Mouse (Mus musculus): Measurements from ENCODE around the gene Zbtb11.
"Not testable (repeated sequence)": the region's sequence is repeated elsewhere in the genome, so short reads cannot be mapped to it uniquely, and the experiment has no call there.

Zbtb11 gene

GRCm38 (mm10) chr16:55973431-55974255 is at the start of gene Zbtb11:
Zbtb11 (plus strand) TSS chr16:55973883.
- DNase-seq: peak; percentile 99

- DNase-seq: no peak
Observed at GRCm38 (mm10) chr16:55924010-55924409, 49.7 kb upstream of the Zbtb11 start.

DNA sequence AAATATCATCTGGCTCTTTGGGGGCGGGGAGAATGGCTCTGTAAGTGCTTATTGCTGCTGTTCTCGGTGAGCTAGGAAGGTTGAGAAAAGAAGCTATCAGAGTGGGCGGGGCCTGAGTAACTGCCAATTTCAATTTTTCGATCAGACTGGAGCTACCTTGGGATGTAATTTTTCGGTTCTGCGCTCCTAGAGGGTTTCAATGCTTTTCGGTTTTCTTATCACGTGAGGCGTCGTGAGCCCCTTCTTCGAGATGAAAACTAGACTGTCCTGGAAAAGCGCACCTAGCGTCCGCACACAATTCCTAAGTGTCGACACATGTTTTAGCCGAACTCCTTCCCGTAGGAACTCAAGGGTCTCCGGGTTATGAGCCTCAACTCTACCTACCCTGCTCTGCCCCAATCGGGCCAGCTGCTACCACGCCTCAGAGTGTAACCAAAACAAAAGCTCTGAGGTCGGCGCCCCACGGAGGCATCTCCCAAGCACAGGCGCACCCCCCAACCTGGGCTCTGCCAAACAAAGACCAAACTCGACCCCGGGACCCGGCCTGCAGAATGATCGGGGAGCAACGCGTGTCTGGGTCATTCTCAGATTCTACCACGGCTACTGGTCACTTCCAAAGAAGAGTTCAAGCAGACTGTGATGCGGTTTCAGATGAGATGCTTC is 39.9 kb upstream of the Zbtb11 start:
- DNase-seq: peak; percentile 38

- peak; percentile 97 for DNase-seq
Observed at GRCm38 (mm10) chr16:55934453-55935037, 39.1 kb upstream of the Zbtb11 start, which contains the start of gene Cep97. Cep97 (minus strand) TSS chr16:55934855.

GRCm38 (mm10) chr16:55938761-55939160 is 34.9 kb upstream of the Zbtb11 start:
- DNase-seq: no peak

DNA sequence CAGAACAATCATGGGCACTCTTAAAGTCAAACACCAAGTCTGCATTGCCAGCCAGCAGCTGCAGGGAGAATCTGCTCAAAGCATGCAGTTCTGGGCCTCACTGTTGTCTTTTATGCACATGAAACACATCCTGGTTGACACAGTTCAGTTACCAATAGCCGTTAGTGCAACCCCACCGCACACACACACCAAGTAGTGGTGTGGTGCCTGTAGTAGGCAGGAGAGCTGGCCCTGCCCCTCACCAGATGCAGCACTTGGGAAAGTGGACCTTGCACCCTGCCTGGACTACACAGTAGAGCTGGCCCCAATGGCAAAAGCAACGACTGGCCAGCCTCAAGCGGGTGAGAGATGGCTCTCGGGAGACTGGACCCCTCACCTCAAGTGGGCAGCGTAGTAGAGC is 34.0 kb upstream of the Zbtb11 start:
- no peak for DNase-seq

DNA sequence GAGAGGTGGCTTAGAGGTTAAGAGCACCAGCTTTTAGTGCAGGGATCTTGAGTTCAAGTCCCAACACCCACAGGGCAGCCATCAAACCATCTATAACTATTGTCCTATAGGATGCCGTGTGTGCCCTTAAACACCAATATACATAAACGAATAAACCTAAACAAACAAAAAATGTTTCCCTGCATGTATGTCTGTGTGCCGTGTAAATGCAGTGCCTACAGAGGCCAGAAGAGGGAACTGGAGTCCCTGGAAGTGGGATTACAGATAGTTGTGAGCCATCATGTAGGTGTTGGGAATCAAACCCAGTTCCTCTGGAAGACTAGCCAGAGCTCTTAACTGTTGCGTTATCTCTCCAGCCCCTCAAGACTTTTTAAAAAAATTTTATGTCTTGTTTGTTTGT is 32.9 kb upstream of the Zbtb11 start:
- DNase-seq: no peak

DNA sequence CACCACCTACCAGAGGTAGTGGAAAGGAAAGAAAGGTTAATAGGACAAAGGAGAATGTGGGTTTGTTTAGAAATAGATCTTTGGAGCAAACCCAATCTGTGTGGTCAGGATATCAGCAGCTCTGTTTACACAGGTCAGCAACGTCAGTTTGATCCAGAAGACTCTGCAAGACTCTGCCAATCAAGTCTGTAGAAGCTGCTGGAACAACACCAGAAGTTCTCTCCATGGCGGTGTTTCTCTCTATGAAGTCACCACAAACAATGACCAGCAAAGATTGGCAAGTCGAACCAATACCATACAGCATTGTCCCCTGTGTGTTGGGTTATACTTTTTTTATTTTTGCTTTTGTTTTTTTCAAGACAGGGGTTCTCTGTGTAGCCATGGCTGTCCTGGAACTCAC is 26.4 kb upstream of the Zbtb11 start:
- DNase-seq: no peak

- not testable (repeated sequence) for DNase-seq
Observed at GRCm38 (mm10) chr16:55947876-55948410, 25.7 kb upstream of the Zbtb11 start.

- peak; percentile 75 for DNase-seq
Observed at GRCm38 (mm10) chr16:55948963-55949362, 24.7 kb upstream of the Zbtb11 start.

DNA sequence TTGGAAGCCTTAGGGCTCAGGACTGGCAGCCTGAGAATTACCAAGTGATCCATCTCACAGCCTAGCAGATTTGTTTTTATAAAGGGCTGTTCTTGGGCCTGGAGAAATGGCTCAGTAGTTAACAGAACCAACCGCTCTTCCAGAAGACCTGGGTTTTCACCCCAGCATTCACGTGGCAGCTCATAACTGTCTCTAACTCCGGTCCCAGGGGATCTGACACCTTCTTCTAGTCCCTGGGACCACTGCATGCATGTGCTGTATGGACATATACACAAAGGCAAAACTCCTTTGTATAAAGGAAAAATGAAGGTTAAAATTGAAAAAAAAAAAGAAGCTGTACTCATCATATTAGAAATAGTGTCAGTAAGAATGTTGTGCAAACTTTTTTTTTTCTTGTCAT is 23.2 kb upstream of the Zbtb11 start:
- no peak for DNase-seq

- DNase-seq: peak; percentile 95
Observed at GRCm38 (mm10) chr16:55950946-55951678, 22.6 kb upstream of the Zbtb11 start.

DNA sequence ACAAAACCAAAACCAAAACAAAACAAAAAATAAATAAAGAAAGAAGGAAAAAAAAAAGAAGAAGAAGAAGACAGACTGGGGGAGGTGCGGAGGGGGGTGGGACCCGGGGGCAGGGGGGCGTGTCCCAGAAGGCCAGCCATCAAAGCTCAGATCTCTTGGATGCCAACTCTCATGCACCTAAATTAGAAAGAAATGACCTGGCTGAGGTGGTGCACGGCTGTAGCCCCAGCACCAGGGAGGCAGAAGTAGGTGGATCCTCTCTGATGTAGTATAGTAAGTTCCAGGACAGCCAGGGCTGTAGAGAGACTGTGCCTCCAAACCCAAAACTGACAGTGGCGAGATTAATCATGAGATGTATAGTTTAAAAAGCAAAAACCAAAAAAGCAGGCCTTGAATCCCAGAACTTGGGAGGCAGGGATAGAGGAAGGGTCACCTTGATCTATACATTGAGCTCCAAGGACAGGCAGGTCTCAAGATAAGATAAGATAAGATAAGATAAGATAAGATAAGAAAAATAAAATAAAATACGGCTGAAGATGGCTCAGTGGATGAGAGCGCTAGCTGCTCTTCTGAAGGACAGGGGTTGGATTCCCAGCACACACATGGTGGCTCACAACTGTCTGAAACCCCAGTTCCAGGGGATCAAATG is 21.9 kb upstream of the Zbtb11 start:
- no peak for DNase-seq

GRCm38 (mm10) chr16:55952771-55953170 is 20.9 kb upstream of the Zbtb11 start:
- peak; percentile 74 for DNase-seq

DNA sequence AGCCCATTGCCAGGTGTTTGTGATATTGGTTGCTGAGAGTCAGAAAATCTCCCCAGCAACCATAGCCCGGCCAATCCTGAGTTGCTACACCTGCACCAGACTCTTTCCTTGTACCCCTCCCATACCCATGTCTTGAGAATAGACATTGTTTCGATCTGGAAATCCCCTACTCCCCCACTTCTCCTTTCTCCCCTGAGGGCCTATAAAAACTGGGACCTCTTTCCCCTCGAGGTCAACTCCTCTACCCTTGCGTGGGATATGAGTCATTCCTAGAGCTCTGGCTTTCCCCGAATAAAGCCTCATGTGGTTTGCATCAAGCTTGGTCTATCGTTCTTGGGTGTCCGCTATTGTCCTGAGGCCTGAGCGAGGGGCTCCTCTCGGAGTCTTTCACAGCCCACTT is 19.5 kb upstream of the Zbtb11 start:
- not testable (repeated sequence) for DNase-seq

GRCm38 (mm10) chr16:55963068-55963467 is 10.6 kb upstream of the Zbtb11 start:
- not testable (repeated sequence) for DNase-seq

GRCm38 (mm10) chr16:55964126-55964949 is 9.3 kb upstream of the Zbtb11 start:
- DNase-seq: peak; percentile 70

DNA sequence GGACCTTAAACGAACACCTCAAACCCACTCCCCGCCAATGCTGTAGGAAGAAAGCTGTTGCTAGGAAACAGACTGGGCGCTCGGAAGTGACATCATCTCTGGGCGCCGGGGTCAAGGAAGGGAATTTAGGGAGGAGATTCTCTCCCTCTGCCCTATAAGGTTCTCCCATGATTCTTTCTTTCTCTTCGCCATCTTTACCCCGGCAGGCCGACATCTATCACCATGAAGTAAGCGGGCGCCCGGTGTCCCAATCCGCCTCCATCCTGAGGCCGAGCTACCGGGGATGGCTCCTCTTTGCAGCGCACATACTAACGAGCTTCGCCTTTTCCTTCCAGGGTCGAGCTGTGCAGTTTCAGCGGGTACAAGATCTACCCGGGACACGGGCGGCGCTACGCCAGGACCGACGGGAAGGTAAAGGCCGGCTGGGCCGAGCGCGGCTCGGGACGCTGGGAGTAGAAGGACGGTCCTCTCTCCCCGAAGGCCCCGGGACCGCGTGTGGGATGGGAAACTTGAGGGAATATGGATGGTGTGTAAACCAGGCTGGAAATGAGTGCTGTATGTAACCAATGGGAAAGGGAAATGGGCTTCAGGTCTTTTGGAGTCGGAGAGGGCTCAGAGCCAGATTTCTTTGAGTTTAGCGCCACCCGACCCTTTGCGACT is 7.3 kb upstream of the Zbtb11 start, which contains the start of gene Rpl24:
Gene Rpl24, plus strand, starts transcription at position 64 of the 660 bp plus-strand sequence.
- peak; percentile 97 for DNase-seq

- no peak for DNase-seq
Observed at GRCm38 (mm10) chr16:55967221-55967620, 6.5 kb upstream of the Zbtb11 start.

DNA sequence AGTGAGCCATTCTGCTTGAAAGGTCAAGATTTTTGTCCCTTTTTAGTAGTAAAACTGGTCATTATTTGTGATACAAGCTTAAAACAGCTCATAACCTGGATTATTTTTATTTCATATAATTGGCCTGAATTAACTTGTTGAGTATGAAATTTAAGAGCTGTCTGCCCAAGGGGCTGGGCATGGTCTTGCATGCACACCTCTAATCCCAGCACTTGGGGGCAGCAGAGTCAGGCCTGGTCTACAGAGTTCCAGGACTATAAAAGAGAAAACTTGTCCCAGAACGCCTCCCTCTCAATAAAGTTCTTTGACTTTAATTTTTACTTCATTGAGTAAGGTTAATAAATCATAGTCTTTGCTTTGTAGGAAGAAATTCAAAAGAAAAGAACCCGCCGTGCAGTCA is 4.5 kb upstream of the Zbtb11 start:
- peak; percentile 56 for DNase-seq

- no peak for DNase-seq
Observed at GRCm38 (mm10) chr16:55970416-55970815, 3.3 kb upstream of the Zbtb11 start.

Measured in lung, postnatal 36 days (tissue).